Mouse (Mus musculus): ENCODE measurements around the gene Casr.

The Casr gene

DNA sequence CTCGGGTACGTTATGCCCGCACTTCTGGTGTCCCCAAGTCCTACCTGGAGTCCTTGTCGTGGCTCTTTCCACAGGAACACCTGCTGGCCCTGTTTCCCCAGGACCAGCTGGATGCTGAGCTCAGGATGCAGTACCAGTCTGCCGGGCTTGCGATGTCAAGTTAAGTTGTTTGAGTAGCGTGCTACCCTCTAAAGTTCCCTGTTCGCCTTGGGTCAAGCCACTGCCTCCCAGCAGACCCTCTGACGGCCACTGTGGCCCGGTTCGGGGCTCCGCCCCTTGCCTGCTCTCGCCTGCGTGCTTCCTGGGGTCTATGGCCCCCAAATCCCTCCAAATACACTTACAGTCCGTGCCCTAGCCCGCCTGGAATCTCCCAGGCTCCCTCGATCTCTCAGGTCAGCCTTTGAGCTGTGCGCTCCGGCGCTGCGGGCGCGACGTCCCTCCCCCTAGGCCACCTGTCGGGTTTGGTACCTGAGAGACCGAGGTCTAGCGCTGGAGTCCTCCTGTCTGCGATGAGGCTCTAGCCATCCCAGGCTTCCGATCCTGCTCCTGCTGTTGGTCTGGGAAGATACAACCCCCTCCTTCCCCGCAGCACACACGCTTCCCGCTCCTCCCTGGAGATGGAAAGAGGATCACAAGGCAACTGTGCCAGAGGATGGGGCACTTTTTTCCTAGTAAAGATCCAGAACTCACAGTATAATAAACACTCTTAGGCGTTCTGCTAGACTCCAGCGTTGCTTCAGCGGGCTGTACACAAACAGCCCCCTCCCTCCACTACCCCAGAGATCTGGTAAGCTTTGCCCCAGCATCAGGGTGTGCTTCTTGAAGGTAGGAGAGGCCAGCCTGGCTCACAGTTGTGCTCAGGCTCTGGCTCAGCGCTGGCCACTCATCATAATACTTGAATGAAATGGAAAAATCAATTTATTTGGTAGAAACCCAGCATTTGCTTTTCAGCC is at the start of gene Casr:
Gene Casr, minus strand, starts transcription at position 756 of the 953 bp plus-strand sequence.
- no peak for DNase-seq (ENCODE audit: low spot score)

DNA sequence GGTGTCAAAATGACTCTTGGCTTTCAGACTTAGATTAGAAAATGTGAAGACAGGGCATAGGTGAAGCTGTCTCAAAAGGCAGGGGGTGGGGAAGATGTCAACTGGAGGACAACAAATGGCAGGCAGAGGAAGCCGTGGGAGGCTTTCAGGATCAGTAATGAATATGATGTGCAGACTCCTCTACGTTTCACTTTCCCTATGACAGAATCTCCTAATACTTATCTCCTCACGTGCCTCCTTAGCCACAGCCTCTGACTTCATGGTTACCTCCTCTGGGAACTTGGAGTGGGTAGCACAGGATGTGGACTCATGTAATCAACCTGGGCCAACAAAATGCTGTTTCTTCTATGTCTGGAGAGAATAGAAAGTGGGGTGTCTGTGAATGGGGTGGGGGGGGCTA is 40.7 kb upstream of the Casr start:
- DNase-seq (ENCODE audit: low spot score), result no peak

DNA sequence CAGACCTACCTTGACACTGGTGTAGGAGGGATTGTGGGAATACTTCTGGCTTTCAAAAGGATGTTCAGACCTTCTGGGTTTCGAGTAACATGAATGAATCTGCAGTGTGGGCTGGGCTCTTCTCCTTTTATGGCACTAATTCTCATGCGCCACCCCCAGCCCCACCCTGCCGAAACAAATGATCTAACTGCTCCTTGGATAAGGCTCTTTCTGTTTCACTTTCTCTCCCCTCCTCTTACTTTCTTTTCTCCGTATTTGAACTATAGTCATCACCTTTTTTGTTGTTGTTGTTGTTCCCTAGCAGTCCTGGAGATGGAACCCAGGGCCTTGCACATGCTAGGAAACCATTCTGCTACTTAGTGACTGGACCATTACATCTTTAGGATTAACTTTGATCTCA is 36.3 kb upstream of the Casr start:
- DNase-seq (ENCODE audit: low spot score), result no peak

DNA sequence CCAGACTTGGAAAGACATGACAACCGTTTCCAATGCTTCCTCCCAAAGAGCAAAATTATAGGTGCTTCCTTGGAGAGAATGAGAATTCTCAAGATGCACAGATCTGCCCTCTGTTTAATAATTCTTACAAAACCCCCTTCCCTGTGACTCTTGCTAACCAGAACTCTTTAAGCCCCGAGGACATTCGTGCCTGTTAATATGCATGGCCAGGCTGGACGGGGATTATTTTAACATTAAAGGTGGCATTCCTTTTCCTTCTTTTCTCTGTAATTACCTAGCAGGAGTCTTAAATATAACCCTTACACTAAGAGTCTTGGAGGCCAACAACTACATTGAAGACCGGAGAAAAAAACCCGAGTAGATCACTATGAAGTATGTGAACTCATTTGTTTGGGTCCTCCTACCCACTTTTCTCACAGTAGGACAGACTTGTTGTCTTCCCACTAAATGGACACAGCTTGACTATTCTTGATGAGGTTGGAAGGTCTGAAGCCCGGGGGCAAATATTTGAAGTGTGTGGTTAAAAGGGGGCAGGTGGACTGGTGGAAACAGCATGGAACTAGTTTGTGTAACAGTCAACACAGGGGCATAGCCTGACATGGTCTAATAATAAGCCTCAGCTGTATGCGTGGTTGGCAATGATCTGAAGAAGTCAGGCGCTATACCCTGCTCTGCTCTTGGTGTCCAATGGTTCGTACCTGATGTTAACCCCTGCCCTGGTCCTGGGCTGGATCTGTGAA is 34.9 kb upstream of the Casr start:
- DNase-seq (ENCODE audit: low spot score), result no peak

DNA sequence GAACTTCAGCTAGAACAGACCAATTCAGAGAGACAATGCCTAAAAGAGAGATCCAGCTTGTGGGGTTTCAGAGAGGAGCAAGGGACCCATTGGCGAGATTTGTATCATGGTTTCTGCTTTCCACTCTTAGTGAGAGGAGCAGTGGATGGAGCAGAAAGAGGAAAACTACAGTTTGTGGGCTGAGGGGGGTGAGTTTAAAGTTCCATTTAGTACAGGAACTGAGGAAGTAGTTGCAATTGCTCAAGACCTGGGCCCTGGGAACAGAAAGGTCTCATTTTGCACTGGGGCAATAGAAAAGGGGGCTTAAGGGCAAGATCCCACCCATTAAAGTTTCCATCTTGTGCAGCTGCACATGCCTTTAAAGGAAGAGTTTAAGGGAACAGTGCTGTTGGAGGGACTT is 28.0 kb upstream of the Casr start:
- no peak for DNase-seq (ENCODE audit: low spot score)

DNA sequence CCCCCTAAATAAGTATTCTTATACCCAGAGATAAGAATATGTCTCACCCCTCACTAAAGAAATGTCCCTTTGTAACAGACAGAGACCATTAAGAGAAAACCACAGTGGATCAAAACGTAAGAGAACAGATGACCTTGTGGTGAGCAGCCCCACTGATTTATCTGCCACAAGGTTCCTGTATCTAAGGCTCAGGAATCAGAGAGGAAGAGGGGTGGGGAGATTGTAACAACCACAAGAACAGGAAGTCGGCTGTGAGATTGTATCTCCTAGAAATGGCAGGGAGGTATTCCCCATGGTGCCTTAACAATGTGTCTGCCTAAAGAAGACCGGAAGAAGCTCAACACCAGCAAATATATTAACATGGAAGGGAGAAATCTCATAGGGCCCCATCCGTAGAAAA is 26.0 kb upstream of the Casr start:
- no peak for DNase-seq (ENCODE audit: low spot score)

DNA sequence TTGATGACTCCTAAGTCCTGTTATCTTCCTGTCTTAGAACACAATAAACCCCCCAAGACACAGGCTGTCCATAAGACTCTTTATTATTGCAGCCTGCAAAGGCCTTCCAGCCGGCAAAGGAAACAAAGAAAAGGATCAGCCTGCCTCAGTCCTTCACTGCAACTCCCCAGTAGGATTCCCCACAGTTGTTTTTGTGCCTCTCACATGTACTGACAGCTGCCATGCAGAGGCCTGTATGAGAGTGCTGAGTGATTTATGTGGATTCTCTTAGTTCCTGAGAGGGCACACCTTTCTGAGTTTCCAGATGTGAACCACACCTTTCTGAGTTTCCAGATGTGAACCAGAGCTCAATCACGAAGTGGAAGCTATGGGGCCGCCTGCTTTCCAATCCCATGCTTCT is 20.1 kb upstream of the Casr start:
- no peak for DNase-seq (ENCODE audit: low spot score)

DNA sequence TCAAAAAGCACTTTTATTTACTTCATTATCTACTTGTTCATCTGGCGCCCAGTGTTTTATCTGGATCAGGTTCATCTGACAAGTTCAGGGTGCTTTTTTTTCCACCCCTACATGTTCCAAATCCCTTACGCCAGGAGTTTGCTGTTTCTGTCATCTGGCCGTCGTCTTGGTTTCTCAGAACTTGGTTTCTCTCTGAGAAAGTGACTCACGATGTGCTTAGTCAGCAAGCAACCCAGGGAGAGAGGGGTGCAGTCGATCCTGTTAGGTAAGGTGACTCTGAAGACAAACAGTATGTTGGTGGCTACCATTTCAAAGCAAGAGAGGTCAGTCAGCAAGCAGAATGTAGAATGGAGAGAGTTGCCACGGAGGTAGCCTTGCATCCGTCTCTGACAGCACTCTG is 10.0 kb upstream of the Casr start:
- DNase-seq (ENCODE audit: low spot score), result no peak

DNA sequence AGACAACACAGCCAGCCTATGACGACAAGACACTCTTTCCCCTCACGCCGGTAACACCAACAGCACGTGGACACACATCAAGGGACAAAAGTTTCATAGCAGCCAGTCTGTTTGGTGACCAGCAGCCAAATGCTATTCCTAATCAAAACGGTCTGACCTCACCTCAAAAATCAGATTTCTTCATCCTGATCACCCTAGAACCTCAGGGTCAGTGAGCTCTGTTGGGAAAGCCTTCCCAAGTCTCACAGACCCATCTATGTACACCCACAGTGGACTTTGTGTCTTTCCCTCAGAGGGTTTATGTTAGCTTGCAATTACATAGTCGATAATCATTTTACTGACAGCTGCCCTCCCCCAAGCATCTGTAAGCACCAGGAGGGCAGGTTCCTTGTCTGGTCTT is 2.4 kb downstream of the Casr start:
- no peak for DNase-seq (ENCODE audit: low spot score)

DNA sequence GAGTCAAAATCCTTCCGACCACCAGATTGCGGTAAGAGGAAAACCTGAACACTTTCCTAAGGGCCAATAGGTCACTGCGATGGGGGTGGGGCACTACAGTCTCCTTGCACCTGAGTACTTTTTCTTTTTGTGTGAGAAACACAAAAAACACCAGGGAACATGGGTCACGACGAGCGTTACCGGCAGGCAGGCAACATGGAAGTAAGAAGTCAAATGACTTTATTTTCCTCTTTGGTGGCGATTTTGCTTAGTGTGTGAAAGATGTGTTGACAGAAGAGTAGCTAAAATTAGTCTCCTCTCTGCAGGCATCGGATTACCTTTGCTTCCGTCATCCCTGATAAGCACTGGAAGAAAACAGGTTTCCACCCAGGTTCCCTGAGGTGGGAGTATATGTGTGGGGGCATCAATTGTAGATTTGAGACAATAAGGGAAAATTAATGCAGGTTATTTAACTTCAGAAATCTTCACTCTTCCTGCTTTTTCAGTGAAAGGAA is 6.2 kb downstream of the Casr start:
- DNase-seq (ENCODE audit: low spot score), result no peak

DNA sequence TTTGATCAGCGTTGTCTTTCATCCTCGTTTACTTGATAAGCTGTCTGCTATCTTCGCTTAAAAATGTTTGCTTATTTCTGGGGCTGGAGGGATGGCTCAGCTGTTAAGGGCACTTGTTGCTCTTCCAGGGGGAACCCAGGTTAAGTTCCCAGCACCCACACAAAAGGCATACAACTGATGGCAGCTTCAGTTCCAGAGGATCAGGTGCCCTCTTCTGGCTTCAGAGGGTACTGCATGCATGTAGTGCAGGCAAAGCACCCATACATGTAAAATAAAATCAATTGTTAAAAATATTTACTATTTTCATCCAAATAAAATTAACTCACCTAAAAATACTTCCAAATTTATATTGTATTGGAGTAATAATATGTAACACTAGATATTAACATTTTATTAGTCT is 8.3 kb downstream of the Casr start:
- DNase-seq (ENCODE audit: low spot score), result no peak

DNA sequence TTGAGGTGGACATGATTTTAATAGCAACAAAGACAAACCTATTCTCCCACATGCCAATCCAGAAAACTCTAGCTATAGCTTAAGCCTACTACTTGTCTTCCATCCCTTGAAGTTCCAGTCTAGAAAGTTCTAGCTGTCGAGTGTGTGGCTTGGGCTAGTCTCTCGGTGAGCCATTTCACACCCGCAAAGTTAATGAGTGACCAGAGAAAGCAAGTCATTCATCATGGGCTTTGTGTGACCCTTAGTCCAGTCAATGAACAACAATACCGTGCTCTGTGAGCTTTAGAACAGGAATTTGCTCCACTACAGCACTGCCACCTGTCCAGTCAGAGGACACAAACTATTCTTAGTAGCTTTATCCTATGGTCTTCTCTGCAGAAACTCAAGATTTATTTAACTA is 16.6 kb downstream of the Casr start:
- DNase-seq (ENCODE audit: low spot score), result peak; percentile 77

DNA sequence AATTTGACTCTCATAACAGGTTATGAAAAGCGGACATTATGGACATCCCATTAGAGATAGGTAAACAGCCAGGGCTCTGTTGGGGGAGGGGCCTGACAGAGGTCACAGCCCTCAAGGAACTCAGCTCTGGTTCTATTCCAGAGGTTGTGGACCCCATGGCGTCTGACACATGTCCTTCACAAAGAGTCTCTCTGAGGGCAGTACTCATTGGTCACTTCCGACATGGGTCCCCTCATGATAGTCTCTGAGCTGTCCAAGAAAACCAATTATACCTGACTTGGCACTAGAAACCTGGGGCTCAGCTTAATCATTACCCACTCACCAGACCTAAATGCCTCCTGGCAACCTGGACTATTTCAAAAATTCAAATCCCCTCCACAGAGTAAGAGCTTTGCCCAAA is 18.9 kb downstream of the Casr start:
- no peak for DNase-seq (ENCODE audit: low spot score)

DNA sequence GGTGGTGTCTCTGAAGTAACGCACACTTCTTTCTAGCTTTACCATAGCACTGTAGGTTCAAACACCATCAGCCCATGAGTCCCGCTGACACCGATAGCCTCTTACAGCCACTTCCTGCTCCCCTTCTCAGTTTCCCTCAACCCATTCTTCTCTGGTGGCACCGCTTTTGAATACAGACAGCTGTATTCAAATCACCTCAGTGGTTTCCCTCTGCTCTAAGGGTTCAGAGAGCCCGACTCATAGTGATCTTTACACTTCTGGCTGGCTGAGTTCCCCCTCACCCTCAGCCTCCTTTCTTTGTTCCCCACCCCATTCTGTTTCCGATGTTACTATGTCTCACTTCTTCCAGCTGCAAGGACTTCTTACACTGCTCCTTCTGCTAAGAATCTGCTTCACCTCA is 21.1 kb downstream of the Casr start:
- DNase-seq (ENCODE audit: low spot score), result no peak

DNA sequence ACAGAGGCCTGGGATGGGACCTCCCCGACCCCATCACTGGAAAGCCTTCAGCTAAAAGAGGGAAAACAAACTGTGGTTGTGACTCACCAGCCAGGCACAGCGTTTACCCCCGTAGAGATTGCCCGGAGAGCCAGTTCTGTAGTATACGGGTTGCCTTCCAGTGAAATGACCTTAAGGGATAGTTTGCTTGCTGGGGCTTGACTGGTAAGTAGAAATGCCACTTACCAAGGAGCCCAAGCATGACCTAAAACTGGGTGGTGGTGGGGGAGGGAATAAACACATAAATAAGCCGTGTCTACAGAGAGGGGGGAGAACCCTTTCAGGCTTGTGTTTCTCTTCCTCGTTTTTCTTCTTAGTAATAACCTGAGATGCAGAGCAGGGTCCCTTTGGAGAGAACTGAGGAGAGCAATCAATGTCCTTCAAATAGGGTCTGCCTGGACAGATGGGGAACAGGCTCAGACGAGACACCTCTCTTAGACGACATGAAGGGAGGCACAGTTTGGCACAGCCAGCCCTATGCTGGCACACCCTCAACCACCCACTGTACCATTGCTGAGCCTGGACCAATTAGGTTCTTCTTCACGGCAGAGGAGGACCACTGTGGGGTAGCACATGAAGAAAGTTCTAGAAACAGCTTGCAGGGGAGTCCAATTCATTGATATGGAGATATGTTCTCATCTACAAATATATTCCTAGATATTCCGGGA is 28.8 kb downstream of the Casr start:
- no peak for DNase-seq (ENCODE audit: low spot score)

DNA sequence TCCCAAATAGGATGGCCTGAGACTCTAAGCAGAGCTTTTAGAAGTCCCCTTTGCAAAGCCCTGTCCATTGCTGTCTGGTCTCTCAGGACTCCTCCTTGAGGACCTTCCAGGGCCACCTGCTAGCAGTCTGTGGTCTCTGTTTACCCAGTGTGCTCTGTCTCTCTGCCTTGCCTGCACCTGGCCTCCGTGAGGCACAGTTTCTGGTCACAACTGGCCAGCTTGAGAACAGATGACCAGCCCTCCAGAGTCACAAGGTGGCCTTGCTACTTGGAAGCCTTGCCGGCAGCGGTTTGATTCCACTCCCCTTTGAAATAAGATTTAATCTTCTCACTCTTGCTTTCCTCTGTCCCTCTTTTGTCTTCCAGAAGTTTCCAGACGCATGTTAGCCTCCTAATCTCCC is 29.9 kb downstream of the Casr start:
- no peak for DNase-seq (ENCODE audit: low spot score)

DNA sequence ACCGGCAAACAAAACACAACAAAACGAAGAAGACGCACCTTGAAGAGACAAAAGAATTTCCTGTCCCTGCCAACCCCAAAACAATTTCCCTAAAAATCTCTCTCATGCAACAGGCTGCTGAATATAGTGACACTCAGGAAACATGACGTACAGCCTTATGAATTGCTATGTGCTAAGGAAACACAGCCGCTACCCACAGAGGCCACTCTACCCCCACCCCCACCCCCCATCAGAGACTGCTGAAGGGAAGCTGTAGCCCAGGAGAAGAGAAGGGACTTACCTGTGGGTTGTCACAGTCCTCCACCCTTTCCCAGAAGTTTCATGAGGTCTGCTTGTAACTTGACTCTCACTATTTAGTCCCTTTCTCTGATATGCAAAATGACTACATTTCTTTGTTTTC is 30.3 kb downstream of the Casr start:
- no peak for DNase-seq (ENCODE audit: low spot score)

DNA sequence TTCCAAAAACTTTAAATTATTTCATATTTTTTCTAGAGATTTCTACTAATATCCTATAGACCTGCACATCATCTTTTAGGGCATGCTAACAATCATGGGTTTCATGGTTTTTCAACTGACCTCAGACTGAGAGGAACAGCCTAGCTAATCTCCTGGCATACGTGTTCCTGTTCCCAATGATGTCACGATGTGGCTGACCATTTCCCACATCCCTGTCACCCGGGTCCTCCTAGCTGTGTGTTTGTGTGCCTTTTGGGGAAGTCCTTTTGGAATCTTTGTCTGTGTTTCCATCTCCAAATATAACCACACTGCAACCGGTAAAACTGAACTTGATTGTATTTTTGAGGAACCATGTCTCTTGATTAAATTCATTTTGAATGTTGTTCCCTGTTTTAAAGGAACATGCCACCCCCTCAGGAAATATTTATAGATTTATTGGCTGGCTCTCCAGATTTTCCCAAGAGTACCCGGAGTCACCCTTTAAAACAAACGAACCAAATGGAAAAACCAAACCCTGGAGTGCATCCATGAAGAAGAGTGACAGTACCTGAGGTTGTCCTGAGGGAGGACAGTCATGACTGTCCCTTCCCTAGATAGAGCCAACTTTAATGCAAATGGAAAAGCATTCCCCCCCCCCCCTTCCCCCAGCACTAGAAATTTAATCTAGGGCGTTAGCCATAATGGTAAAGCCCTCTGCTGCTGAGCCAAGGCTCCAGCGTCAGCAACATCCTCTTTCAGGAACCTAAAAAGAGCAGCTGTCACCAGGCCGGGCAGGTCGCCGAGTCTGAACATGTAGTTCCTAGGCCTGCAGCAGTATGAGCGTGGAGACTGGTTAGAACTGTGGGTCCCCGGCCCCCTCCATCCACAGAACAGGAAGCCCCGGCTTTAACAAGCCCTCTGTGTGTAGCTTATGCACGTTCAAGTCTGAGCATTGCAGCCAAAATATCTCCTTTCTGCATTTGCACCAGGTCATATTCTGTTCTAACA is 31.1 kb downstream of the Casr start:
- DNase-seq (ENCODE audit: low spot score), result no peak

DNA sequence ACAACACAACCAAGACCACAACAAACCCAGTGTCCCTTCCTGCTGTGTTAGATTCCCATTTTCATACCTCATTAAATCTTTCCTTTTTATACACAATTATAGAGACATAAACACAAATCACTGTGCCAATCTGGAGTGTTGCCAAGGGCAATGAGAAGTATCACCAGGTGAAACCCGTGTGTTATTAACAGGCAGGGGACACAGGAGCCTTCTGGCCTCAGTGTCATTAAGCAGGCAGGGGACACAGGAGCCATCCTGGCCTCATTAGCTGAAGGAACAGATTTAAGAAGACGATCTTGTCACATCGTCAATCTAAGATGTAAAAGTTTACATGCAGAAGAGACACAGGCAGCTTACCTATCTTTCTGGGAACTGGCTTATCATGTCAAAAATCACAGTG is 33.1 kb downstream of the Casr start:
- DNase-seq (ENCODE audit: low spot score), result no peak

DNA sequence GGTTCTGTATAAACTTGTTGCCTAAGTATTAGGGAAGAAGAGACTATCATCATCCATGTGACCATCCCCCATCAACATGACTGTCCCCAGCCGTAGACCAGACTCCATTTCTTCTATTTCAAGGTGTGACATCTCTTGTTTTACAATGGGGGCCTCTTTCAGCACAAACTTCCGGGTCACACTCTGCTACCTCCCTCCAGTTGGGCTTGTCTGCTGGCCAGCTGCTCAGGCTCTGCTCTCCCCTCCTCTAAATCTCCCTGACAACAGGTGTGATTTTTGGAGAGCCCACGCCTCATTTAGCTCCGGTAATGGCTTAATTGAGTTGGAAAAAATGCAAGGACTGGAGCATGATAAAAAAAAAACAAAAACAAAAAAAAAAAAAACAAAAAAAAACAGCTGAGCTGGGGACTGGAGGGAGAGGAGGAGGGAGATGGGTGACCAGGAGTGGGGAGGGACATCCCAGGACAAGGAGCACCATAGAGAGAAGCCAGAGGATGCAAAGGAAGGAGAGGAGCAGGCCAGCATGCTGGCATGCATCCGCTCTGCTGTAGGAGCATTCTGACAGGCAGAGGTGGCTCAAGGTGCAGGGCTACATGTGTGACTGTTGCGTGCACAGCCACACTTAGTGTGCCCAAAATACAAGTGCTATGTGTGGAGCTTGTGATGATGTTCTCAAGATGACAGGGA is 35.2 kb downstream of the Casr start:
- no peak for DNase-seq (ENCODE audit: low spot score)

DNA sequence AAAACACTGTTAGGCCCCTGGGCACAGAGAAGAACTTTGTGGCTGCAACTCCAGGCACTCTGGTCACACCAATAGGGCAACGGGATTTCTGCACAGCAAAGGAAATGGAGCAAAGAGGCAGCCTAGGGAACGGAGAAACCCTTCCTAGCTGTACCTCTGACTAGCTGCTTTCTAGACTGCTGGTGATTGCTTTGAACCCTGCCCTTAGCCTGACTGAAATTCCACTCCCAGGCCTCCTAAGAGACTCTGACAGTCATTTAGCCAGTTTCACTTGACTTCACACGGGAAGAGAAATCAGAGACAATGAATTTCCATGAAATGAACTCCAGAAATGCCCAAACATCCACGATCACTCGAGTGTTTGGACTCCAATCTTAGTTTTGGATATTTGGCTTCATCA is 38.8 kb downstream of the Casr start:
- DNase-seq (ENCODE audit: low spot score), result no peak

All from yolk sac, embryonic 10.5 days (tissue).